Mouse (Mus musculus) Patski (cell line): ENCODE measurements around the gene Drd3. TPM values are rescaled to one million over a fixed set of nuclear protein-coding genes. Genes with fewer than 3 reads are reported as not detected.

Experiments
- ATAC-seq: fragments of 100-300 bp; one replicate; pipeline ENCODE4 v1.8.0; 2021
- CTCF ChIA-PET: fragments of 350-600 bp; sonication (Branson Sonifier 250); formaldehyde crosslinking; loops from one replicate; lab custom pipeline; 2022; ENCODE audit warnings: inconsistent platforms; lab: Charles Lee
- POLR2A ChIA-PET: fragments of 350-600 bp; sonication (Branson Sonifier 250); formaldehyde crosslinking; loops from one replicate; lab custom pipeline; 2022; ENCODE audit warnings: antibody characterized with exemption, inconsistent platforms; lab: Charles Lee
- DNase-seq: peaks from one replicate; pipeline ENCODE4 v3.0.0-alpha.2; 2011; ENCODE audit warnings: low read depth, low spot score
- H3K27me3 ChIP-seq: fragments of 371-371 bp; one replicate; pipeline ENCODE4 v1.5.1; 2021
- CTCF ChIP-seq: fragments of 100-300 bp; IDR thresholded peaks from one replicate; pipeline ENCODE4 v1.5.1; 2021
- in situ Hi-C: fragments of 300-500 bp; cut with MboI; formaldehyde crosslinking; loops from 3 replicates; pipeline ENCODE4 v1.11.1; 2018; ENCODE audit warnings: low pct_unique_long_range_greater_than_20kb, mixed read lengths
- polyA plus RNA-seq: library from polyadenylated mRNA; unstranded; gene quantifications from one replicate; pipeline ENCODE4 v1.2.3, GENCODE M21; 2021

Gene Drd3
- polyA plus RNA-seq, 1 experiment from 2014 or later: not detected

DNA sequence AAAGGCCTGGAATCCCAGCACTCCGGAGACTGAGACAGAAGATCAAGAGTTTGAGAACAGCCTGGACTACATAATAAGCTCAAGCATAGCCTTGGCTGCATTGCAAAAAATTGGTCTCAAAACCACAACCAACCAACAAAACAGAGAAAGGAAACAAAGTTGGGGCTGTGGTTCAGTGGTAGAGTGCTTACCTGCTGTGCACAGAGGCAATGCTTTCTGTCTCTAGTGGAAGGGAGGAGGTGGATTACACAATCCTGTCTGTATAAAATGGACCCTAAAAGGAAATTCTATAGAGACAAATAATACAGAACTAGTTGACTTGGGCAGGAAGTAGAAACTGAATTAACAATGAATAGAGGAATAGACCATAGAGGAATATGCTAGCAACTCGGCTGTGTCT is 78.1 kb downstream of the Drd3 start:
- no peak for TF ChIP-seq CTCF
- in situ Hi-C loops: no loop called here
- ATAC-seq (no peak), DNase-seq (no peak)
- ChIA-PET CTCF (no interaction called here), POLR2A (no interaction called here)
- peaks cover 42% of the 10 kb centered on the region for H3K27me3 ChIP-seq

GRCm38 (mm10) chr16:43841236-43841635 is 87.4 kb downstream of the Drd3 start:
- DNase-seq (no peak), ATAC-seq (no peak)
- POLR2A ChIA-PET: no interaction called here
- no peak for TF ChIP-seq CTCF
- in situ Hi-C loops: no loop called here
- H3K27me3 ChIP-seq: peaks cover 36% of the 10 kb centered on the region
- CTCF ChIA-PET: no interaction called here

DNA sequence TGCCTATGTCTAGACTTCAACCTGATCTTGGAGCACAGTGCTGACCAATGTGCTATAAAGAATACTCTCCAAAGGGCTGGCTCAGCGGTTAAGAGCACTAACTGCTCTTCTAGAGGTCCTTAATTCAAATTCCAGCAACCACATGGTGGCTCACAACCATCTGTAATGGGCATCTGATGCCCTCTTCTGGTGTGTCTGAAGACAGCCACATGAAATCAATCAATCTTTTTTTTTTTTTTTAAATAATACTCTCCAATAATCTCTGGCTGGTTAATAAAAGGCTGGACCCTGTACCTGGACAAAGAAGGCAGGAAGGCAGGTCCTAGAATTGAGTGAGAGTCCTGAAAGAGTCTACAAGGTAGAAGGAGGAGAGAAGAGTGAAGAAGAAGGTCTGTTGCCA is 96.0 kb downstream of the Drd3 start:
- in situ Hi-C loops: no loop called here
- ATAC-seq (no peak), DNase-seq (no peak)
- TF ChIP-seq CTCF: peak; percentile 26
- H3K27me3 ChIP-seq: peaks cover 59% of the 10 kb centered on the region
- CTCF ChIA-PET: no interaction called here
- POLR2A ChIA-PET: no interaction called here

DNA sequence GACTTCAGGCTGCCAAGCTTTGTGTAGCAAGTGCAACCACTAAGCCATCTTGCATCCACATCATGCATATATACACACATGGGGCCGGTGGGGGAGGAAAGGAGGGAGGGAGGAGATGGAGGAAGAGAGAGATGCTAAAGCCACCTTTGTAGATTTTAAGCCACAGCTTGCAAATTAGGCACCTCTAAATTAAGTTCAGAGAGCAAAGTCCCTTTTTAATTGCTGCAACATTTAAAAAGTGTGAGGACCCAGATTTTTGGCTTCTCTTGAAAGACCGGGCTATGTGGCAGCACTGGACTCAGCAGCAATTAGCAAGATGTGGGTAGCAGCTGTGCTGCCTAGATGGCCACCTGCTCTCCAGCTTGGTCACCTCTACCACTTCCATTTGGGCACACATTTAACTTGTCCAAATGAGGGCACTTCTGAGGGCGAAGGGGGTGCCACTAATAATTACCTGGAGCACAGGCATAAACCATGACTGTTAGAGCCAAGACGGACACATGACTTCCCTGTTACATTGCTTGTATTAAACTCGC is 105.2 kb downstream of the Drd3 start:
- DNase-seq (no peak), ATAC-seq (no peak)
- ChIA-PET CTCF (no interaction called here), POLR2A (interaction anchor here (0.6 kb wide), 1 partner anchor 8 kb away, joined by 3 read pairs; no protein-coding TSS in a partner anchor)
- TF ChIP-seq CTCF: no peak
- in situ Hi-C loops: no loop called here
- H3K27me3 ChIP-seq: peaks cover 8% of the 10 kb centered on the region

- ChIA-PET POLR2A (no interaction called here), CTCF (interaction anchor here (0.6 kb wide), 1 partner anchor 1072 kb away, joined by 3 read pairs; no protein-coding TSS in a partner anchor)
- H3K27me3 ChIP-seq: no peaks in the 10 kb centered on the region
- in situ Hi-C loops: no loop called here
- DNase-seq (no peak), ATAC-seq (no peak)
- no peak for TF ChIP-seq CTCF
Measured at GRCm38 (mm10) chr16:43860624-43861023, 106.8 kb downstream of the Drd3 start.

- no peak for DNase-seq
- no peak for ATAC-seq
- in situ Hi-C loops: no loop called here
- ChIA-PET CTCF (interaction anchor here (1.2 kb wide), 1 partner anchor 14 kb away, joined by 3 read pairs; no protein-coding TSS in a partner anchor), POLR2A (no interaction called here)
- no peaks in the 10 kb centered on the region for H3K27me3 ChIP-seq
- no peak for TF ChIP-seq CTCF
Measured at GRCm38 (mm10) chr16:43869805-43870204, 116.0 kb downstream of the Drd3 start.

- ChIA-PET CTCF (no interaction called here), POLR2A (no interaction called here)
- no peak for TF ChIP-seq CTCF
- ATAC-seq: no peak
- in situ Hi-C loops: no loop called here
- DNase-seq: no peak
- no peaks in the 10 kb centered on the region for H3K27me3 ChIP-seq
Measured at GRCm38 (mm10) chr16:43871419-43871818, 117.6 kb downstream of the Drd3 start.

Other genes with a start within 250 kb of the Drd3 start
- gene Tigit, start 89.9 kb upstream of the Drd3 start, polyA plus RNA-seq: not detected
- gene Ccdc191, start 135.8 kb downstream of the Drd3 start, polyA plus RNA-seq: 12.6 TPM
- 27.2 TPM for gene Qtrt2, start 172.8 kb downstream of the Drd3 start, polyA plus RNA-seq
- gene Zdhhc23, start 225.8 kb downstream of the Drd3 start, polyA plus RNA-seq: 2.2 TPM